Mouse (Mus musculus): Measurements from ENCODE around the gene Dpp6. TPM values are rescaled to one million over a fixed set of nuclear protein-coding genes. Genes with fewer than 3 reads are reported as not detected.

Dpp6 gene
- polyA plus RNA-seq, 1 experiment from 2014 or later = 0.51 TPM

DNA sequence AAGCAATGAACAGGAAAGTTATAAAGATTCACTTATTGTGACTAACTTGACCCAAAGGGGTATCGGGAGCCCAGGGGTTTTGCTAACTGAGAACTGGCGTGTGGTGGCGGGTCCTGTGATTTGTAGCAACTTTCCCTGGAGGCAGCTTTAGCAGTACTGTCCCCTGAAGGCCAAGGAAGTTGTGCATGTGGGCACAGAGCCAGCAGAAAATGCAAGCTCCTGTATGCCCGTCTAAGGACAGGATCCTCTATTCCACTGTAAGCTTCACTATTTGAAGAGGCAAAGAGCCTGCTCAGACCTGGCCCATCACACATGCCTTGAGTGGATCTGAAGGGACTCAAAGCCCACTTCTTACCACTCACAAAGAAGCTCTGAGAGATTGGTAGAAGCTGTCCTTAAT lies 598.5 kb downstream of the Dpp6 start:
- no peak overlapping the region for H3K4me3 ChIP-seq
- H3K4me1 ChIP-seq = no peaks in the 10 kb centered on the region
- H3K9me3 ChIP-seq (replicated peaks) = no peaks in the 10 kb centered on the region
- 93% methylated on average over 4 of the region's 4 CpGs for WGBS
- H3K27me3 ChIP-seq (ENCODE audit: low read depth, poor library complexity, severe bottlenecking) = no peaks in the 10 kb centered on the region
- no peaks in the 10 kb centered on the region for H3K36me3 ChIP-seq
- no peak overlapping the region for H3K27ac ChIP-seq
- DNase-seq (ENCODE audit: low spot score) = no peak

GRCm38 (mm10) chr5:27416571-27416970 lies 599.6 kb downstream of the Dpp6 start:
- DNase-seq (ENCODE audit: low spot score) = no peak
- Histone ChIP-seq H3K4me3 (no peak overlapping the region), H3K36me3 (no peaks in the 10 kb centered on the region), H3K4me1 (no peaks in the 10 kb centered on the region), H3K9me3 (replicated peaks) (no peaks in the 10 kb centered on the region), H3K27me3 (ENCODE audit: low read depth, poor library complexity, severe bottlenecking) (no peaks in the 10 kb centered on the region), H3K27ac (no peak overlapping the region)
- 68% methylated on average over 4 of the region's 4 CpGs for WGBS

DNA sequence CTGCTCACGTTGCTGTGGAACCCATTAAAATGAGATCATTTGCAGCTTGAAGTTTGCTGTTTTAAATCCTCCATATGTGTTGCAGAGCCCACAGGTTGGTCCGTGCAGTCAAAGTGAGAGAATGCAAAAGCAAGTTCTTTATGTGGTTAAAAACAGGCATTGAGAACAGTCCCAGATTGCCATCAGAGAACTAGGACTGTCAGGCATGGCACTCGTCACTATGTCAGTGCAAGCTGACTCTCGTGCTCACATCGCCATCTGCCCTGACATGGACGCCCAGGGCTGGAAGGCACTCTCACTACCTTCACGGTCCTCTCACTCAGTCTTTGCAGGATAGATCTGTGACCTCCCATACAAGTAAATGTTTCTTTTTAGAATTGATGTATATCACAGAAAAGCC lies 600.4 kb downstream of the Dpp6 start:
- DNase-seq (ENCODE audit: low spot score) = no peak
- Histone ChIP-seq H3K27ac (no peak overlapping the region), H3K4me1 (no peaks in the 10 kb centered on the region), H3K36me3 (no peaks in the 10 kb centered on the region), H3K4me3 (no peak overlapping the region), H3K27me3 (ENCODE audit: low read depth, poor library complexity, severe bottlenecking) (no peaks in the 10 kb centered on the region), H3K9me3 (replicated peaks) (no peaks in the 10 kb centered on the region)
- WGBS = 62% methylated on average over 7 of the region's 7 CpGs

DNA sequence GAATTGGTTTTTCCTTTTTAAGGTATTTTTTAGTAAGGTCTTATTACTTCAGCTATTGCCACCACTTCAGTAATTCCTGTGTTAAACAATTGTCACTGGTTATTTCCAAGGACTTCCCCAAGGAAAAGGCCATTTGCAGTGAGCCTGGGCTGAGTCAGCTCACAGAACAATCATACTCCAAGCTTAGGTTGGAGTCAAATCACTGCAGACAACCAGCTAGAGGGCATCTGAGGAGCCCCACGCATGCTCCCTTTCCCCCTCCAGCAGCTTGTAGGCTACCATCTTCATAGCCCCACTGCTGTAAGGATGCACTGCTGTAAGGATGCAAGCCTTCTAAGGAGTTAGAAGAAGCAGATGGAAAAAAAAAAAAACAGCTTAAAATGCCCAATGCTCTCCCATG lies 601.9 kb downstream of the Dpp6 start:
- DNase-seq (ENCODE audit: low spot score) = no peak
- no peaks in the 10 kb centered on the region for H3K9me3 ChIP-seq (replicated peaks)
- no peaks in the 10 kb centered on the region for H3K4me1 ChIP-seq
- H3K36me3 ChIP-seq = no peaks in the 10 kb centered on the region
- no peak overlapping the region for H3K4me3 ChIP-seq
- H3K27me3 ChIP-seq (ENCODE audit: low read depth, poor library complexity, severe bottlenecking) = no peaks in the 10 kb centered on the region
- WGBS = 67% methylated on average over 1 of the region's 1 CpGs
- no peak overlapping the region for H3K27ac ChIP-seq

GRCm38 (mm10) chr5:27421090-27421635 lies 604.2 kb downstream of the Dpp6 start:
- WGBS = 86% methylated on average over 4 of the region's 4 CpGs
- no peaks in the 10 kb centered on the region for H3K9me3 ChIP-seq (replicated peaks)
- no peak for DNase-seq (ENCODE audit: low spot score)
- H3K27ac ChIP-seq = no peak overlapping the region
- no peaks in the 10 kb centered on the region for H3K36me3 ChIP-seq
- H3K4me1 ChIP-seq = no peaks in the 10 kb centered on the region
- no peaks in the 10 kb centered on the region for H3K27me3 ChIP-seq (ENCODE audit: low read depth, poor library complexity, severe bottlenecking)
- no peak overlapping the region for H3K4me3 ChIP-seq

DNA sequence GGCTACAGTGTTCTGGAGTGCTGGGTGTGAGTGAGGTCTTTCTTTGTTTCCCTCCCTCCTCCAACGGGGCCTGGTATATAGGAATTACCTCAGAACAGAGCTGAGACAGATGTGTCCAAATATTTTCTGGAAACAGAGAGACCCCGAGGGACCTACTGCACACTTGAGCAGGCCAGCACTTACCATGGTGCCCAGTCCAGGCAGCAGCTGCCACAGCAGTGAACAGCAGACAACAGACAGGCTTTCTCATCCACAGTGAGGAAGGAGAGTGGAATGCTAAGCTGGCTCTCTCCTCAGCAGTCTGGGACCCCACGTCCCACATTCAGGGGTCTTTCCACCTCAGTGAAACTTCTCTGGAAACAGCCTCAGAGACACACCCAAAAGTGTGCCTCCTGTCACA lies 606.8 kb downstream of the Dpp6 start:
- H3K4me1 ChIP-seq = no peaks in the 10 kb centered on the region
- H3K9me3 ChIP-seq (replicated peaks) = no peaks in the 10 kb centered on the region
- H3K27me3 ChIP-seq (ENCODE audit: low read depth, poor library complexity, severe bottlenecking) = no peaks in the 10 kb centered on the region
- no peaks in the 10 kb centered on the region for H3K36me3 ChIP-seq
- H3K27ac ChIP-seq = no peak overlapping the region
- WGBS = 78% methylated on average over 3 of the region's 3 CpGs
- no peak overlapping the region for H3K4me3 ChIP-seq
- no peak for DNase-seq (ENCODE audit: low spot score)

- no peaks in the 10 kb centered on the region for H3K27me3 ChIP-seq (ENCODE audit: low read depth, poor library complexity, severe bottlenecking)
- H3K9me3 ChIP-seq (replicated peaks) = no peaks in the 10 kb centered on the region
- no peak overlapping the region for H3K4me3 ChIP-seq
- H3K36me3 ChIP-seq = no peaks in the 10 kb centered on the region
- 73% methylated on average over 3 of the region's 3 CpGs for WGBS
- no peak for DNase-seq (ENCODE audit: low spot score)
- H3K27ac ChIP-seq = no peak overlapping the region
- H3K4me1 ChIP-seq = no peaks in the 10 kb centered on the region
These were observed 607.6 kb downstream of the Dpp6 start for GRCm38 (mm10) chr5:27424484-27425080.

DNA sequence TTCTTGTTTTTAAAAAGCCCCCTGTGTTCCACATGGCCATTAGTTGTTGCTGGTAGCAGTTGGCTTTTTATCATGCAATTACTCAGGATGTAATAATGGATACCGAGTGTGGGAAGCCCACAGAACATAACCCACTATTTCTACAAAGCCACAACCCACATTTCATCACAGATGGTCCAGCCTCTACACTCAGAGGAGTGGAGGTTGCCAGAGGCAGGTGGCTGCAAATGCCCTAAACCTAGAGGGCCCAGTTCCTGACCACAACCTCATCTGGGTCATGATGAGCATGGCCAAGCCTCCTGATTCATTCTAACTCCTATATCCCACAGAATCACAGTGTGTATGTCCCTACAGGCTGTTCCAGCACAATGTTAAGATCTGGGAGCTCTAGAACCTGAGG lies 609.2 kb downstream of the Dpp6 start:
- Histone ChIP-seq H3K4me3 (no peak overlapping the region), H3K27ac (no peak overlapping the region), H3K36me3 (no peaks in the 10 kb centered on the region), H3K27me3 (ENCODE audit: low read depth, poor library complexity, severe bottlenecking) (no peaks in the 10 kb centered on the region), H3K4me1 (no peaks in the 10 kb centered on the region), H3K9me3 (replicated peaks) (no peaks in the 10 kb centered on the region)
- 76% methylated on average over 1 of the region's 1 CpGs for WGBS
- DNase-seq (ENCODE audit: low spot score) = no peak

GRCm38 (mm10) chr5:27433584-27433983 lies 616.6 kb downstream of the Dpp6 start:
- H3K4me1 ChIP-seq = no peaks in the 10 kb centered on the region
- H3K27ac ChIP-seq = no peak overlapping the region
- H3K27me3 ChIP-seq (ENCODE audit: low read depth, poor library complexity, severe bottlenecking) = no peaks in the 10 kb centered on the region
- H3K9me3 ChIP-seq (replicated peaks) = no peaks in the 10 kb centered on the region
- H3K36me3 ChIP-seq = no peaks in the 10 kb centered on the region
- H3K4me3 ChIP-seq = no peak overlapping the region
- no peak for DNase-seq (ENCODE audit: low spot score)

DNA sequence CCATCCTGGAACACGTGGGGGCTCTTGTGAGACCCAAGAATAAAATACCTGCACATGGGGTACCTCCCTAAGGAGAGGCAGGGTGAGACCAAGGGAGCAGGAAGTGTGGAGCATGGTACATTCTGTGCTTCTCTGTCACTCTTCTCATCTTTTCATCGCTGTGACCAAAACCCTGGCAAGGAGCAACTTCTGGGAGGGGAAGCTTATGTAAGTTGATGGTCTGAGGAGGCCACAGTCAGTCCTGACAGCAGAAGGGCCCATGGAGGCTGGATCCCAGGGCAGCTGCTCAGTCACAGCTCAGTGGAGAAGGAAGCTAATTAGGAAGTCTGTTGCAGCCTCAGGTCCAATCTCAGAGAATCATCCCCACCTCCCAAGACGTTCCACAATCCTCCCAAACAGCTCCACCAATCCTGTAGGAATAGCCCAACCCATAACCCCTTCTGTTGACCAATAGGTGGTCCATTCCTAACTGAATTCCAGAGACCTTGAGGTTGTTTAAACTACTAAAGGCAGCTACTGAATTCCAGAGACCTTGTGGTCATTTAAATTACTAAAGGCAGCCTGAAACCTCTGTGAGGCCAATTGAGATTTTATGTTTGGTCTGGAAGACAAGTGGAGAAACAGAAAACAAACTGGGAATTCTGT lies 636.3 kb downstream of the Dpp6 start:
- Histone ChIP-seq H3K9me3 (replicated peaks) (no peaks in the 10 kb centered on the region), H3K4me3 (no peak overlapping the region), H3K27ac (no peak overlapping the region), H3K36me3 (no peaks in the 10 kb centered on the region), H3K4me1 (no peaks in the 10 kb centered on the region), H3K27me3 (ENCODE audit: low read depth, poor library complexity, severe bottlenecking) (no peaks in the 10 kb centered on the region)
- WGBS = 48% methylated on average over 3 of the region's 3 CpGs
- DNase-seq (ENCODE audit: low spot score) = no peak

DNA sequence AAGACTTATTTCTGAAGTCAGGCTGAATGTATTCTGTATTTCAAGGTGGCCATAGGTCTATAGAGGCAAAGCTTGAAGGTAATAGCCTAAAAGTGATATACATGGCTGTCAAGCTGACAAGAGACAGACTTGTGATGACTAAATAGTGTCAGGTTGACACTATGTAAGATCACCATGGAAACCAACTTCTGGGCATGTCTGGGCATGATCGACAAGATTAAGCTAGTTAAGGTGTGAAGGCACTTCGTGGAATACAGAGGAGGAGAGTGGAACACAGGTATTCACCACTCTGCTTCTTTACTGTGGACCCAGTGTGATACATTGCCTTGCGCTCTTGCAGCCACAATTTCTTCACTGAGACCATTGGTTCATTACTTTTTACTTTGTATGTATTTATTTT lies 637.4 kb downstream of the Dpp6 start:
- Histone ChIP-seq H3K36me3 (no peaks in the 10 kb centered on the region), H3K27ac (no peak overlapping the region), H3K4me3 (no peak overlapping the region), H3K9me3 (replicated peaks) (no peaks in the 10 kb centered on the region), H3K27me3 (ENCODE audit: low read depth, poor library complexity, severe bottlenecking) (no peaks in the 10 kb centered on the region), H3K4me1 (no peaks in the 10 kb centered on the region)
- no peak for DNase-seq (ENCODE audit: low spot score)
- WGBS = 89% methylated on average over 3 of the region's 3 CpGs

- Histone ChIP-seq H3K9me3 (replicated peaks) (no peaks in the 10 kb centered on the region), H3K36me3 (no peaks in the 10 kb centered on the region), H3K4me1 (no peaks in the 10 kb centered on the region), H3K27me3 (ENCODE audit: low read depth, poor library complexity, severe bottlenecking) (no peaks in the 10 kb centered on the region), H3K4me3 (no peak overlapping the region), H3K27ac (no peak overlapping the region)
- 94% methylated on average over 1 of the region's 1 CpGs for WGBS
- no peak for DNase-seq (ENCODE audit: low spot score)
These were observed 640.0 kb downstream of the Dpp6 start for GRCm38 (mm10) chr5:27456981-27457380.

- 71% methylated on average over 1 of the region's 1 CpGs for WGBS
- Histone ChIP-seq H3K36me3 (no peaks in the 10 kb centered on the region), H3K27me3 (ENCODE audit: low read depth, poor library complexity, severe bottlenecking) (no peaks in the 10 kb centered on the region), H3K27ac (no peak overlapping the region), H3K9me3 (replicated peaks) (no peaks in the 10 kb centered on the region), H3K4me3 (no peak overlapping the region), H3K4me1 (no peaks in the 10 kb centered on the region)
- DNase-seq (ENCODE audit: low spot score) = no peak
These were observed 640.7 kb downstream of the Dpp6 start for GRCm38 (mm10) chr5:27457686-27458085.

All from limb, embryonic 10.5 days (tissue).